Mouse (Mus musculus) C2C12 (cell line): ENCODE measurements at regions not wholly inside any gene's neighbourhood (a gene's known extent, or its start where the extent isn't known, plus 50 kb on each side); places are given as distances from the start of the nearest gene placed in this dataset.

Experiments used
- H3K27me3 ChIP-seq: one replicate; pipeline ENCODE4 v1.6.1; 2011; ENCODE audit not compliant: control insufficient read depth, insufficient read depth, insufficient read length
- H3K36me3 ChIP-seq: one replicate; pipeline ENCODE4 v1.6.1; 2011; ENCODE audit not compliant: control insufficient read depth, insufficient read depth
- H3K4me3 ChIP-seq: one replicate; pipeline ENCODE4 v1.5.1; 2011; ENCODE audit warnings: mild to moderate bottlenecking, control low read depth; ENCODE audit not compliant: poor library complexity, insufficient read depth, severe bottlenecking
- H3K79me2 ChIP-seq: one replicate; pipeline ENCODE4 v1.6.1; 2011; ENCODE audit not compliant: control insufficient read depth, insufficient read depth
- H3K79me3 ChIP-seq: one replicate; pipeline ENCODE4 v1.6.1; 2011; ENCODE audit warnings: low read depth, control low read depth
- H3ac ChIP-seq: one replicate; pipeline ENCODE3; 2011; ENCODE audit warnings: low read depth; ENCODE audit not compliant: control insufficient read depth, insufficient read length
- CEBPB ChIP-seq: IDR thresholded peaks from one replicate; pipeline ENCODE4 v1.6.1; 2011; ENCODE audit warnings: low read depth, mild to moderate bottlenecking, control low read depth, moderate library complexity
- CTCF ChIP-seq: IDR thresholded peaks from one replicate; pipeline ENCODE4 v1.5.1; 2011; ENCODE audit not compliant: control insufficient read depth, insufficient read depth, insufficient read length
- FOSL1 ChIP-seq: IDR thresholded peaks from one replicate; pipeline ENCODE4 v1.8.0; 2011; ENCODE audit warnings: mild to moderate bottlenecking, low read length; ENCODE audit not compliant: poor library complexity, insufficient read depth, severe bottlenecking
- MAX ChIP-seq: IDR thresholded peaks from one replicate; pipeline ENCODE4 v1.6.1; 2011; ENCODE audit warnings: mild to moderate bottlenecking, control low read depth
- MYOD1 ChIP-seq: IDR thresholded peaks from one replicate; pipeline ENCODE4 v1.6.1; 2011; ENCODE audit warnings: low read depth; ENCODE audit not compliant: control insufficient read depth, insufficient read length
- MYOG ChIP-seq: IDR thresholded peaks from one replicate; pipeline ENCODE4 v1.6.1; 2011; ENCODE audit not compliant: control insufficient read depth, insufficient read length; ENCODE audit errors: extremely low read depth
- USF1 ChIP-seq: IDR thresholded peaks from one replicate; pipeline ENCODE4 v1.6.1; 2011; ENCODE audit warnings: low read depth, mild to moderate bottlenecking, control low read depth, moderate library complexity

DNA sequence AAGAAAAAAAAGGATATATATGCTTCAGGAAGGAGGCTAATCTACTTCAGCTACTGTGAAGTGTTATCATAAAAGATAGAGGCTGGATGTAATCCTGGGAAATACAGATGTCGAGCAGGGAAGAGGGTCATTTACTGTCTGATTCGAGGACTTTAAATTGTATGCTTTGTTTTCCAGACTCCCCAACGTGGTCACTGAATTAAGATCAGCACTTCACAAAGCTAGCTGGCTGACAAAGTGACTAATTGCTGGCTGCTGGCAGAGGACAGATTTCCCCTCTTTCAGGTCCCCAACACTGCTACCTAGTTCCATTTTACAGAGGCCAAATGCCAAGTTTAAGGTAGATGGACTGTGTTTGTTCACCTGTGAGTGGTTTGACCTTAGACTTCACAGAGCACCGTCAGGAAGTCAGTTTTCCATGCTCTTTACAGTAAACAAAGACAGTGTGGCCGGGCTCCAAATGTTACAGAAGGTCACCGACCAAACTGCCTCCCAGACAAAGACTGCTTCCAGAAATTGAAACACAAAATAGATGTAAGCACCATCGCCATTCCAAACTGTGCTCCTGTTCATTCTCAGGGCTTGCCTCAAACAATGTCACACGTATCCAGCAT is 167.2 kb downstream of the Gm11361 start:
- H3K27me3 ChIP-seq, result no peaks in the 10 kb centered on the region
- H3K36me3 ChIP-seq, result no peaks in the 10 kb centered on the region
- TF ChIP-seq USF1 (no peak), FOSL1 (no peak), CEBPB (no peak), MYOG (no peak), MYOD1 (no peak), MAX (no peak), CTCF (no peak)
- H3ac ChIP-seq, result no peak overlapping the region
- no peak overlapping the region for H3K4me3 ChIP-seq
- H3K79me2 ChIP-seq, result peaks cover under 1% of the 10 kb centered on the region
- no peaks in the 10 kb centered on the region for H3K79me3 ChIP-seq

DNA sequence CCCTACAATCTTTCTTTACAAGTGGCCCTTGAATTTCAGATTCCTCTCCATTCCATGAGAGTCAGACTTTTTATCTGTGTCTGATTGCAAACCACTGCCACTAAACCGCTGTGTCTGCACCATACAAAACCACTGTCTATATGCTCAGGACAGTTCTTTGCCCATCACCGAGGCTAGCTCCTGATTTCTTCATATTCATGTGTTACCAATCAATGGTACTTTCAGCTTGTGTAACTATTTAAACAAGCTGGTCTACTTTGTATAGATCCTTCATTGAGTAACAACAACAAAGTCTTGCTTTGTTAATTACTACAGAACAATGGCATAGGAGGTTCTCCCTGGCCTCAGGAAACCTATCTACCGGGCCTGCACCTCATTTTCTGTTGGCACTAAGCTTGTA is 164.0 kb downstream of the Gm11361 start:
- Histone ChIP-seq H3K4me3 (no peak overlapping the region), H3ac (no peak overlapping the region), H3K27me3 (no peaks in the 10 kb centered on the region), H3K79me2 (peaks cover 11% of the 10 kb centered on the region), H3K79me3 (peaks cover 6% of the 10 kb centered on the region), H3K36me3 (no peaks in the 10 kb centered on the region)
- no peak for TF ChIP-seq CEBPB
- no peak for TF ChIP-seq MYOG
- no peak for TF ChIP-seq MYOD1
- no peak for TF ChIP-seq USF1

DNA sequence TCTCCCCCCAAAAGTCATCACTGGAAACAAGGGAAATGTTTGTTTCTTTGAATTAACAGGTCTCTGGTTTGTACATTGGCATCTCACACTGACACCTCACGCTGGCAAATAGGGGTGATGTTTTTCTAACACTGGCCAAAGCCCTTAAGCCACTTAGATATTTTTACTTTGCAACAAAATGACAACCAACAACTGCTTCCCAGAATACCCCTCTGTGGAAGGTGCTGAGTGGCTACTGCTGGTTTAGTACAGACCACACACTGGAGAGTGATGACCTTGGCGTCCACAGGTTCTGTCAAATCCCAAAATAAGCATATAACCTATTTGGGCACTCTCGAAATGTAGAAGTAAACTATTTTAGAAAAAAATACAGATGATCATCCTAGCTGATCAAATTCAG is 163.3 kb downstream of the Gm11361 start:
- H3K4me3 ChIP-seq, result no peak overlapping the region
- H3K36me3 ChIP-seq, result no peaks in the 10 kb centered on the region

GRCm38 (mm10) chr13:28419950-28420381 is 162.6 kb downstream of the Gm11361 start:
- H3K36me3 ChIP-seq, result no peaks in the 10 kb centered on the region
- H3K79me2 ChIP-seq, result peaks cover 11% of the 10 kb centered on the region
- peaks cover 6% of the 10 kb centered on the region for H3K79me3 ChIP-seq
- H3ac ChIP-seq, result peak overlapping the region; percentile 28
- no peaks in the 10 kb centered on the region for H3K27me3 ChIP-seq
- H3K4me3 ChIP-seq, result peak overlapping the region; percentile 47
- peak; percentile 78 for TF ChIP-seq MAX
- peak; percentile 55 for TF ChIP-seq CEBPB
- TF ChIP-seq USF1, result peak; percentile 90
- TF ChIP-seq MYOG, result no peak
- TF ChIP-seq MYOD1, result no peak
- no peak for TF ChIP-seq FOSL1
- peak; percentile 18 for TF ChIP-seq CTCF

More for the DNA sequence above, 163.3 kb downstream of the Gm11361 start:
- Histone ChIP-seq H3K27me3 (no peaks in the 10 kb centered on the region), H3K79me3 (peaks cover 6% of the 10 kb centered on the region), H3K79me2 (peaks cover 11% of the 10 kb centered on the region), H3ac (no peak overlapping the region)
- TF ChIP-seq MAX, result no peak
- TF ChIP-seq MYOG, result no peak
- TF ChIP-seq USF1, result no peak
- no peak for TF ChIP-seq FOSL1
- no peak for TF ChIP-seq CTCF
- TF ChIP-seq MYOD1, result no peak
- TF ChIP-seq CEBPB, result no peak

DNA sequence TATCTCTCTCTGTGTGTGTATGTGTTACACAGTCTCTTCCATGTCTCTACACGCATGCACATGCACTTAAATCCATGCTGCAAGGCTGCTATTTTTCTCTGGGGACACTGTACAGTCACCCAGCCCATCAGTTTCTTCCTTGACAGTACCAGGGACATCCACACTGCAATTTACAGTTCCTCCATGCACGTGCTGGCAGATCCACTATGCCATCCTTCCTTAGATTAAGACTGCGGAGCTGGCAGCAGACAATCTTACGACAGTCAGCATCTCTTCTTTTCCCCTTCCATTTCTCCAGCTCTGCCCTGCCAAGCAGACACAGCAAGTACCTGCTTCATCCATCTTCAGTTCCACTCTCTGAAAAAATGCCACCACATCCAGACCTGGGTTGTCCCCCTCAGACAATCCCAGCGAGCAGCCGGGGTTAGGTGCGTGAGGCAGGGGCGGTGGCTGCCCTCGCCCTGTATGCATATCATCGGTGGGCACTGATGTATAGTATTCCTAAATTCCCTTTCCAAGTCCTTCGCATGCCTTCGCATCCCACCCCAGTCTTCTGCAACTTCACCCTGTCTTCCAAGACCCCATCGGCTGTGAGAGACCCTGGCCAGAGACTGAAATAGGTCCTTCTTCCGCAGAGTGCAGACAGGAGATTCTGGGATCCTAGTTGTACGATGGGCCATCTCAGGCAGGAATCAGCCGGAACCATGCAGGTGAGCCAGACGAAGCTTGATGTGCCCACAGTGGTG is 161.8 kb downstream of the Gm11361 start:
- Histone ChIP-seq H3K79me2 (peaks cover 11% of the 10 kb centered on the region), H3K79me3 (peaks cover 6% of the 10 kb centered on the region), H3K36me3 (no peaks in the 10 kb centered on the region), H3ac (peak overlapping the region; percentile 54), H3K4me3 (peak overlapping the region; percentile 47), H3K27me3 (no peaks in the 10 kb centered on the region)
- TF ChIP-seq CEBPB, result no peak
- no peak for TF ChIP-seq FOSL1
- no peak for TF ChIP-seq CTCF
- TF ChIP-seq MAX, result peak; percentile 85
